Comparison of ENCODE assay signal across 24 mouse cellular contexts in the genomic region with DNA sequence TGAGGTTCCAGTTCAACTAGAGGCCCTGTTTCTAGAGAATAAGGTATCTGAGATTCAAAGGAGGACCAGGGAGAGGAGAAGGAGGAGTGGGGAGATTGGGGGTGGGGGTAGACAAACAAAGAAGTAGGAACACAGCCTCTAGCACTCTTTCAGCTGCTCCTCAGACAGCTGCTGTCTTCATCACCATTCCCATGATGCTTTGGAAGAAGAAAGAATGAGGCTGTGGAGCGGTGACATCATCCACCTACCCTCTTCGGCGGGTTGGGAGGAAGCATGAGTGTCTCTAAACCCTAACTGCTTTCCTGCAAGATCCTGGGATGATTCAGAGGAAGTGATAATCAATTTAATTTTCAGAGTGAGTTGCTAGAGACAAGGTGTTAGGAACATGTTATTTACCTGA. TPM values are rescaled to one million over a fixed set of nuclear protein-coding genes. Genes with fewer than 3 reads are reported as not detected.
A peak's percentile ranks its signal among the peaks of the same experiment; 100 is the strongest.
DNase-seq lines count a peak whose midpoint lies in the region; ATAC-seq and TF ChIP-seq lines count a peak whose summit lies in the region.
"Had no signal": no experiment of that assay in that cellular context is flagged by ENCODE, and none has a peak within 500 bp of the region (broad histone marks: within the 10 kb centered on the region; RNA-seq: fewer than 3 reads in every experiment).

No protein-coding gene starts in this region.

- TF ChIP-seq POLR2A in myocyte (IDR thresholded peaks at IDR 0.05; ENCODE audit: insufficient read length, low read depth): no peak

- no peak for DNase-seq in frontal cortex, postnatal 36 days (ENCODE audit: low spot score in 2 of 2)
- peak; percentile 38 for DNase-seq in right cerebral cortex, postnatal 25 days
- DNase-seq in right cerebral cortex, postnatal 4 days: no peak
- DNase-seq in gastrocnemius, postnatal 10 days: no peak
- DNase-seq: adrenal gland, adult 2 months; adrenal gland, postnatal 25 days; cerebellum, adult 11-12 months; cerebellum, adult 9-10 months; cerebellum, postnatal 25 days; gastrocnemius, adult 2 months; gastrocnemius, postnatal 36 days; heart, adult 2 months had no signal

- H3K36me3 ChIP-seq in myocyte (ENCODE audit: control insufficient read depth, insufficient read depth): peaks cover 3% of the 10 kb centered on the region
- H3K36me3 ChIP-seq: hindbrain, embryonic 10.5 days had no signal

- H3K4me2 ChIP-seq in myocyte (ENCODE audit: low read depth): peak overlapping the region; percentile 24
- H3K4me2 ChIP-seq: embryonic facial prominence, embryonic 12.5 days; heart, embryonic 12.5 days; hindbrain, embryonic 14.5 days had no signal

- H3ac ChIP-seq in myocyte (ENCODE audit: control insufficient read depth, insufficient read length): no peak overlapping the region

- ATAC-seq in frontal cortex, adult (ENCODE audit: low TSS enrichment): peak; percentile 50
- ATAC-seq in granulocyte monocyte progenitor cell, adult 5-6 weeks (replicated peaks; ENCODE audit: poor library complexity, severe bottlenecking): no peak
- ATAC-seq: forebrain, embryonic 16.5 days had no signal

- H3K79me2 ChIP-seq in myocyte (ENCODE audit: control insufficient read depth, insufficient read depth): no peaks in the 10 kb centered on the region

- H3K27me3 ChIP-seq in myocyte (ENCODE audit: control insufficient read depth, insufficient read depth, insufficient read length): no peaks in the 10 kb centered on the region
- H3K27me3 ChIP-seq: CH12.LX; embryonic facial prominence, embryonic 12.5 days; heart, embryonic 12.5 days had no signal

- no peak overlapping the region for H3K4me3 ChIP-seq in myocyte
- H3K4me3 ChIP-seq: embryonic facial prominence, embryonic 12.5 days; gastrocnemius, adult 2 months; heart, adult 2 months; heart, embryonic 12.5 days; hindbrain, embryonic 10.5 days had no signal

TF ChIP-seq in myocyte, 11 proteins besides CTCF, POLR2A, EP300 and RAD21:
- TF ChIP-seq CEBPB (IDR thresholded peaks at IDR 0.05; ENCODE audit: insufficient read depth, poor library complexity, severe bottlenecking) (no peak), MYOG (IDR thresholded peaks at IDR 0.05; ENCODE audit: control insufficient read depth in 1 of 3, insufficient read depth in 1 of 3, insufficient read length in 2 of 3, low read depth in 2 of 3) (peak in 2 of 3 experiments; percentile 49 to 76), POLR2AphosphoS2 (IDR thresholded peaks at IDR 0.05; ENCODE audit: insufficient read length, low read depth) (no peak), SRF (IDR thresholded peaks at IDR 0.05; ENCODE audit: control insufficient read depth, insufficient read length, low read depth) (no peak), MYOD1 (IDR thresholded peaks at IDR 0.05; ENCODE audit: control insufficient read depth in 1 of 3, insufficient read length in 2 of 3, low read depth in 2 of 3) (peak; percentile 14 to 77 (median 69)), TCF12 (IDR thresholded peaks at IDR 0.05; ENCODE audit: insufficient read depth, poor library complexity, severe bottlenecking) (peak; percentile 59), E2F4 (IDR thresholded peaks at IDR 0.05; ENCODE audit: insufficient read depth) (no peak), TCF3 (IDR thresholded peaks at IDR 0.05; ENCODE audit: insufficient read length, low read depth) (peak; percentile 41), USF1 (IDR thresholded peaks at IDR 0.05; ENCODE audit: low read depth) (no peak), REST (IDR thresholded peaks at IDR 0.05; ENCODE audit: insufficient read depth, insufficient read length) (no peak), MAX (IDR thresholded peaks at IDR 0.05; ENCODE audit: low read depth) (no peak)

RNA-seq across cellular contexts. Expression of gene Crtam, which starts 44.4 kb away (rescaled TPM):
- 0.14 TPM for polyA plus RNA-seq in myocyte (2012; fragmentation: generic; extraction: Trizol)
- total RNA-seq in granulocyte monocyte progenitor cell, adult 5-6 weeks (2014; fragmentation: Nextera tagmentation): not detected in 2 replicates
- total RNA-seq in granulocyte monocyte progenitor cell, adult 5-6 weeks (2017): 0.10 TPM in 1 of 2 replicates, not detected in the other
- total RNA-seq in gastrocnemius, postnatal 10 days (2021): under 1 TPM in 1 of 2 experiments, not detected in 1; 0.14 TPM
- total RNA-seq: adrenal gland, adult 2 months; CH12.LX; gastrocnemius, adult 2 months; gastrocnemius, postnatal 36 days; heart, adult 2 months; heart, postnatal 25 days had no signal
- polyA plus RNA-seq: adrenal gland, adult 2 months; cortical plate, adult 2 months; forebrain, embryonic 11.5 days; forebrain, embryonic 16.5 days had no signal
